Mouse (Mus musculus) thymus, adult 2 months (tissue): Measurements from ENCODE around the gene Frmd6.

Experiments
- CTCF ChIP-seq: fragments of 200-500 bp; IDR thresholded peaks from 2 replicates; pipeline ENCODE4 v1.5.1; 2012; ENCODE audit warnings: mild to moderate bottlenecking, control low read depth, low read length, moderate library complexity, borderline replicate concordance; ENCODE audit not compliant: control insufficient read depth, poor library complexity, insufficient read depth; ENCODE audit errors: extremely low read depth
- POLR2A ChIP-seq: fragments of 200-500 bp; IDR thresholded peaks from 2 replicates; pipeline ENCODE4 v1.6.1; 2012; ENCODE audit warnings: mild to moderate bottlenecking, low read length, control low read depth, moderate library complexity; ENCODE audit not compliant: control insufficient read depth, poor library complexity, insufficient read depth; ENCODE audit errors: extremely low read depth

- TF ChIP-seq CTCF (no peak), POLR2A (no peak)
These were observed 30.0 kb upstream of the Frmd6 start for GRCm38 (mm10) chr12:70795389-70795711.
